Mouse (Mus musculus) spleen, adult 2 months (tissue): ENCODE results near the gene Prkg2. TPM values are rescaled to one million over a fixed set of nuclear protein-coding genes. Genes with fewer than 3 reads are reported as not detected.

Source experiments
- DNase-seq, 2 experiments: peaks; one replicate each; pipeline versions ENCODE4 v3.0.0 to v3.0.0-alpha.2; 2012 to 2021; ENCODE audit warnings: low spot score in 2 of 2, low read depth in 1 of 2
- H3K27ac ChIP-seq: fragments of 200-500 bp; 2 replicates; pipeline ENCODE4 v1.5.1; 2012; ENCODE audit warnings: low read length, inconsistent platforms; ENCODE audit not compliant: insufficient read depth
- H3K27me3 ChIP-seq: fragments of 200-500 bp; 2 replicates; pipeline ENCODE4 v1.6.1; 2012; ENCODE audit warnings: mild to moderate bottlenecking, moderate library complexity, low read length, inconsistent platforms; ENCODE audit not compliant: control insufficient read depth, insufficient read depth
- H3K36me3 ChIP-seq: fragments of 200-500 bp; 2 replicates; pipeline ENCODE4 v1.6.1; 2012; ENCODE audit warnings: mild to moderate bottlenecking, low read length, inconsistent platforms; ENCODE audit not compliant: control insufficient read depth, insufficient read depth
- H3K4me1 ChIP-seq: fragments of 200-500 bp; 2 replicates; pipeline ENCODE4 v1.6.1; 2011; ENCODE audit warnings: inconsistent platforms; ENCODE audit not compliant: control insufficient read depth, insufficient read depth, insufficient read length
- H3K4me3 ChIP-seq: fragments of 200-500 bp; 2 replicates; pipeline ENCODE4 v1.5.1; 2011; ENCODE audit warnings: mild to moderate bottlenecking, inconsistent platforms; ENCODE audit not compliant: insufficient read depth, insufficient read length; ENCODE audit errors: extremely low read depth
- CTCF ChIP-seq: fragments of 200-500 bp; IDR thresholded peaks from 2 replicates; pipeline ENCODE4 v1.5.1; 2011; ENCODE audit warnings: mild to moderate bottlenecking, inconsistent platforms; ENCODE audit not compliant: insufficient read depth, insufficient read length, insufficient replicate concordance; ENCODE audit errors: extremely low read depth
- POLR2A ChIP-seq: fragments of 200-500 bp; IDR thresholded peaks from 2 replicates; pipeline ENCODE4 v1.6.1; 2011; ENCODE audit warnings: low read depth, low read length, inconsistent platforms
- WGBS: fragments of 180-500 bp; shearing (Covaris S2); methylation state at CpG from one replicate; pipeline ENCODE4 v1.1.7; 2018; 5-methylcytosine and 5-hydroxymethylcytosine counted together
- polyA plus RNA-seq: library from polyadenylated mRNA; depleted of rRNA; stranded (reverse); fragments of >200 nt; gene quantifications from 2 replicates; pipeline ENCODE4 v1.2.3, GENCODE M21; 2012

Prkg2 gene
- polyA plus RNA-seq, 1 experiment, result 0.02 TPM

- Histone ChIP-seq H3K27me3 (no peaks in the 10 kb centered on the region), H3K36me3 (no peaks in the 10 kb centered on the region), H3K4me3 (no peak overlapping the region), H3K27ac (no peak overlapping the region), H3K4me1 (no peaks in the 10 kb centered on the region)
- WGBS, result 87% methylated on average over 3 of the region's 3 CpGs
- DNase-seq, result no peak
- no peak for TF ChIP-seq CTCF
- no peak for TF ChIP-seq POLR2A
These were observed 81.6 kb downstream of the Prkg2 start for GRCm38 (mm10) chr5:98955576-98955975.

- no peaks in the 10 kb centered on the region for H3K27me3 ChIP-seq
- no peaks in the 10 kb centered on the region for H3K4me1 ChIP-seq
- TF ChIP-seq CTCF, result no peak
- no peak for TF ChIP-seq POLR2A
- WGBS, result 39% methylated on average over 1 of the region's 1 CpGs
- no peaks in the 10 kb centered on the region for H3K36me3 ChIP-seq
- no peak overlapping the region for H3K4me3 ChIP-seq
- no peak overlapping the region for H3K27ac ChIP-seq
- DNase-seq, result no peak
These were observed 83.8 kb downstream of the Prkg2 start for GRCm38 (mm10) chr5:98953386-98953785.

GRCm38 (mm10) chr5:98951566-98951965, 85.6 kb downstream of the Prkg2 start:
- TF ChIP-seq POLR2A, result no peak
- no peak for TF ChIP-seq CTCF
- H3K4me1 ChIP-seq, result no peaks in the 10 kb centered on the region
- no peaks in the 10 kb centered on the region for H3K27me3 ChIP-seq
- H3K27ac ChIP-seq, result no peak overlapping the region
- 91% methylated on average over 4 of the region's 4 CpGs for WGBS
- no peak overlapping the region for H3K4me3 ChIP-seq
- H3K36me3 ChIP-seq, result no peaks in the 10 kb centered on the region
- no peak for DNase-seq

GRCm38 (mm10) chr5:98950495-98951092, 86.6 kb downstream of the Prkg2 start:
- H3K36me3 ChIP-seq, result no peaks in the 10 kb centered on the region
- 86% methylated on average over 4 of the region's 4 CpGs for WGBS
- TF ChIP-seq POLR2A (no peak), CTCF (no peak)
- H3K27ac ChIP-seq, result no peak overlapping the region
- H3K4me1 ChIP-seq, result no peaks in the 10 kb centered on the region
- no peaks in the 10 kb centered on the region for H3K27me3 ChIP-seq
- H3K4me3 ChIP-seq, result no peak overlapping the region
- DNase-seq, result no peak

- DNase-seq, result no peak
- TF ChIP-seq CTCF (no peak), POLR2A (no peak)
- WGBS, result 86% methylated on average over 10 of the region's 10 CpGs
- no peaks in the 10 kb centered on the region for H3K4me1 ChIP-seq
- no peaks in the 10 kb centered on the region for H3K27me3 ChIP-seq
- no peak overlapping the region for H3K27ac ChIP-seq
- H3K4me3 ChIP-seq, result no peak overlapping the region
- H3K36me3 ChIP-seq, result no peaks in the 10 kb centered on the region
These were observed 87.4 kb downstream of the Prkg2 start for GRCm38 (mm10) chr5:98949784-98950183.

- Histone ChIP-seq H3K4me3 (no peak overlapping the region), H3K27me3 (no peaks in the 10 kb centered on the region), H3K36me3 (no peaks in the 10 kb centered on the region), H3K27ac (no peak overlapping the region), H3K4me1 (no peaks in the 10 kb centered on the region)
- 97% methylated on average over 20 of the region's 20 CpGs for WGBS
- TF ChIP-seq POLR2A (no peak), CTCF (no peak)
- DNase-seq, result no peak
These were observed 90.5 kb downstream of the Prkg2 start for GRCm38 (mm10) chr5:98946656-98947055.

GRCm38 (mm10) chr5:98946117-98946620, 91.0 kb downstream of the Prkg2 start:
- Histone ChIP-seq H3K36me3 (no peaks in the 10 kb centered on the region), H3K4me1 (no peaks in the 10 kb centered on the region), H3K27ac (no peak overlapping the region), H3K4me3 (no peak overlapping the region), H3K27me3 (no peaks in the 10 kb centered on the region)
- DNase-seq, result no peak
- WGBS, result 62% methylated on average over 4 of the region's 4 CpGs
- no peak for TF ChIP-seq CTCF
- TF ChIP-seq POLR2A, result no peak
